Mouse (Mus musculus) right cerebral cortex, postnatal 36 days (tissue): ENCODE data around the gene Trim59.

ENCODE experiments used
- DNase-seq, 2 experiments: peaks; one replicate each; pipeline ENCODE4 v3.0.0; 2022; ENCODE audit warnings: low spot score in 2 of 2, mixed read lengths in 1 of 2

Gene Trim59

DNA sequence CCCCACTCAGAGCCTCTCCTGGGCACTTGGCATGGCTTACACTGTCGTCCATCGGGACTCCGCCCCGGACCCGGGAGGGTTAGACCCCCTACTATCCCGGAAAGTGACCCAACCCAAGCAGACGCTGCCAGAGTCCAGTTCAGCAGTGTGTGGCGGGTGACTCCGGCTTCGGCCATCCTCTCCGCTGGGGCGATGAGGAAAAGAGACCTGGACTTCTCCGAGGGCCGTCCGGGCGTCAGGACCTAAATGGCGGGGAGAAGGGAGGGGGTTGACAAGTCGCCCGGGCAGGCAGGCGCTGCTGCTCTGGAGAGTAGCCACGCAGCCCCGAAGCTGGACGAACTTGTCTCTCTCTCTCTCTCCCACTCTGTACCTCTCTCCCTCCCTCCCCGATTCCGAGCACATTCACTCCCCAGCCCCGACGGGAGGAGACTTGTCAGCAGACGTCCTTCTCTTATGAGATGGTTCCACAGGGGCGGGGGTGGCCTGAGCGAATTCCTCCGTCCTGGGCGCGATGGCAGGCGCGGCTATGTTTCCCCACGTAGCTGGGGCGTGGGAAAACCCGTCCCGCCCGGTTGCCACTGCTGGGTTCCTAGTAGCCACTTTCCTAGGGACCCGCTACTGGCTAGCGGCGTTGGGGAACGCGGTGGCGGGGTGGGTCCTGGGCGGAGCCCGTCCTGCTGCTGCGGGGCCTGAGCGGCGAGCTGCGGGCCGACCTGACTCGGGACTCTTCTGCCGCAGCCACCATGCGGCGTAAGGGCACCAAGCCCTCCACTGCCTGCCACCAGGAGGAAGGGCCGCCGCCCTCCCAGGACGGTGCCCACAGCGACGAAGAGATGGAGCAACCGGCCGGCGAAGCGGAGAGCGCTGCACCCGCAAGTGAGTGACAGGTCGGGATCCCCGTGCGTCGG lies 39.0 kb downstream of the Trim59 start:
- peak in 1 of 2 experiments; percentile 8 for DNase-seq

- peak; percentile 90 to 91 for DNase-seq
These were observed 39.9 kb downstream of the Trim59 start, which contains the start of the genes Ift80 and Smc4 for GRCm38 (mm10) chr3:69004437-69005337. Gene Ift80 (minus strand): TSS chr3:69004570. Gene Smc4 (plus strand): TSS chr3:69004738.

DNA sequence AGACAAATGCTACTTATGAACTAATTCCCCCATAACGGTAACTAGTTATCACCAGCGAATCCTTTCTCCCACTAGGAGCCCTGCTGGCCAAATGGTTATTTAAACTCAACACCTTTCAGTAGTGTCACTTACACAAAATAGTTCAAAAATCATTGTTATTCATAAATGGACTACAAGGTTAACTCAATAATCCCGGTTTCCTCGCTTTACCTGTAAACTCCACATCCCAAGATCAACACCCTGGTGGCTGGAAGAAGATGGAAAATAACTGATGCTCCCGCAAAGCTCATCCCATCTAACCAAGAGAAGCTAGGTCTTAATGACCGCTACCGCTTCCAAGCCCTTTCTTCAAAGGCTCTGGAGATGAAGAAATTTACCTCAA lies 40.5 kb downstream of the Trim59 start:
- DNase-seq: no peak

DNA sequence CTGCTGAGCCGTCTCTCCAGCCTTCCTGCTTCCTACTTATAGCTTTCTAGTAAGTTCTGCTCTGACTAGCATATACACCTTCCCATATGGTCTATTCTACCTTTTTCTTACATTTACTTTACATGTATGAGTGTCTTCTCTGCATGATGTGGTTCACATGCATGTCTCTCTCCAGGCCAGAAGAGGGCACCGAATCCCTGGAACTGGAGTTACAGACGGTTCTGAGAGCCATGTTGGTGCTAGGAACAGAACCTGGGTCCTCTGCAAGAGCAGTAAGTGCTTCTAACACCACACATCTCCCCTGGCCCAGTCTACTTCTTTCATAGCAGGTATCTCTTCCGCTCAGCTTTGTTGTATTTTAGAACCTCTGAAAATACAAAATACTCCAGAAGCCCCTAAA lies 41.8 kb downstream of the Trim59 start:
- no peak for DNase-seq

GRCm38 (mm10) chr3:68986550-68986949 lies 58.0 kb downstream of the Trim59 start:
- DNase-seq: no peak
